Mouse (Mus musculus) embryonic facial prominence, embryonic 11.5 days (tissue): ENCODE data around the gene Aqp7. TPM values are rescaled to one million over a fixed set of nuclear protein-coding genes. Genes with fewer than 3 reads are reported as not detected.

Experiments used
- ATAC-seq: fragments of 200-750 bp; cut with Nextera tagmentation; replicated peaks from 2 replicates; pipeline ENCODE4 v1.8.0; 2017; ENCODE audit warnings: low read depth; ENCODE audit not compliant: insufficient number of reproducible peaks, low FRiP score, low TSS enrichment
- DNase-seq: peaks from one replicate; pipeline ENCODE4 v3.0.0-alpha.2; 2015; ENCODE audit warnings: low spot score
- H3K27ac ChIP-seq: fragments of 300-500 bp; sonication (generic); replicated peaks from 2 replicates; pipeline ENCODE4 v1.5.1; 2014; ENCODE audit warnings: mild to moderate bottlenecking, low read depth, low read length, control low read depth
- H3K27me3 ChIP-seq: fragments of 300-500 bp; sonication (generic); 2 replicates; pipeline ENCODE4 v1.6.1; 2014; ENCODE audit warnings: mild to moderate bottlenecking, low read length, moderate library complexity, mixed read lengths; ENCODE audit not compliant: control insufficient read depth, insufficient read depth
- H3K36me3 ChIP-seq: fragments of 300-500 bp; sonication (generic); replicated peaks from 2 replicates; pipeline ENCODE4 v1.6.1; 2014; ENCODE audit warnings: low read depth, mild to moderate bottlenecking, low read length, moderate library complexity, mixed read lengths; ENCODE audit not compliant: control insufficient read depth, insufficient read depth
- H3K4me1 ChIP-seq: fragments of 300-500 bp; sonication (generic); 2 replicates; pipeline ENCODE4 v1.6.1; 2014; ENCODE audit warnings: low read length, mixed read lengths; ENCODE audit not compliant: control insufficient read depth, insufficient read depth
- H3K4me2 ChIP-seq: fragments of 300-500 bp; sonication (generic); 2 replicates; pipeline ENCODE4 v1.6.1; 2014; ENCODE audit warnings: low read depth, mild to moderate bottlenecking, control low read depth, low read length, moderate library complexity
- H3K4me3 ChIP-seq: fragments of 300-500 bp; sonication (generic); 2 replicates; pipeline ENCODE4 v1.5.1; 2014; ENCODE audit warnings: low read depth, low read length, control low read depth
- H3K9ac ChIP-seq: fragments of 300-500 bp; sonication (generic); replicated peaks from 2 replicates; pipeline ENCODE4 v1.6.1; 2014; ENCODE audit warnings: mild to moderate bottlenecking, control low read depth, low read length
- H3K9me3 ChIP-seq: fragments of 300-500 bp; sonication (generic); replicated peaks from 2 replicates; pipeline ENCODE4 v1.6.1; 2016; ENCODE audit warnings: mild to moderate bottlenecking, low read length, inconsistent platforms, mixed read lengths; ENCODE audit not compliant: control insufficient read depth
- WGBS: fragments of 180-500 bp; shearing (Covaris S2); extraction: QIAGEN DNeasy Blood & Tissue Kit; methylation state at CpG from one replicate; pipeline ENCODE4 v1.1.7; 2014; 5-methylcytosine and 5-hydroxymethylcytosine counted together
- polyA plus RNA-seq: library from polyadenylated mRNA; unstranded; fragments of >200 nt; fragmentation: Nextera tagmentation; extraction: Ambion mirVana; gene quantifications from 2 replicates; pipeline ENCODE4 v1.2.1, GENCODE M21; 2014

Gene Aqp7
- polyA plus RNA-seq, 1 experiment from 2014 or later: not detected

DNA sequence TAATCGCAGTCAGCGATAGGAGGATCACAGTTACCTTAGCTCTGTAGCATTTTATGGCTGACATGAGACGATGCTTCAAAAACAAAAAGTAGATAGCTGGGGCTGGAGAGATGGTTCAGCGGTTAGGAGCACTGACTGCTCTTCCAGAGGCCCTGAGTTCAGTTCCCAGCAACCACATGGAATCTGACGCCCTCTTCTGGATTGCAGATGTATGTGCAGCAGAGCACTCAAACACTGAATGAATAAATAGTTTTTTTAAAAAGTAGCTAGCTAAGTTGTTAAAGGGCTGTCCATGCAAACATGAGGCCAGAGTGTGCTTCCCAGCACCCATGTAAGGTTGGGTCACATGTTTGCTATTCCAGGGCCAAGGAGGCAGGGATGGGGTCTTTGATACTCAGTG lies 26.8 kb downstream of the Aqp7 start:
- no peaks in the 10 kb centered on the region for H3K36me3 ChIP-seq
- ATAC-seq (no peak), DNase-seq (no peak)
- WGBS: 91% methylated on average over 5 of the region's 5 CpGs
- no peak overlapping the region for H3K9ac ChIP-seq
- H3K27me3 ChIP-seq: no peaks in the 10 kb centered on the region
- H3K27ac ChIP-seq: no peak overlapping the region
- H3K4me2 ChIP-seq: no peak overlapping the region
- no peaks in the 10 kb centered on the region for H3K4me1 ChIP-seq
- H3K9me3 ChIP-seq: no peaks in the 10 kb centered on the region
- no peak overlapping the region for H3K4me3 ChIP-seq

GRCm38 (mm10) chr4:41015798-41016197 lies 32.1 kb downstream of the Aqp7 start:
- Histone ChIP-seq H3K27ac (no peak overlapping the region), H3K9ac (no peak overlapping the region), H3K4me3 (no peak overlapping the region), H3K27me3 (no peaks in the 10 kb centered on the region), H3K36me3 (peaks cover 9% of the 10 kb centered on the region), H3K9me3 (no peaks in the 10 kb centered on the region), H3K4me1 (no peaks in the 10 kb centered on the region), H3K4me2 (no peak overlapping the region)
- ATAC-seq (no peak), DNase-seq (no peak)
- WGBS: 93% methylated on average over 5 of the region's 5 CpGs

- ATAC-seq (no peak), DNase-seq (no peak)
- H3K27ac ChIP-seq: no peak overlapping the region
- H3K9me3 ChIP-seq: no peaks in the 10 kb centered on the region
- no peaks in the 10 kb centered on the region for H3K4me1 ChIP-seq
- H3K9ac ChIP-seq: no peak overlapping the region
- WGBS: 93% methylated on average over 3 of the region's 3 CpGs
- H3K4me2 ChIP-seq: no peak overlapping the region
- H3K27me3 ChIP-seq: no peaks in the 10 kb centered on the region
- peaks cover 9% of the 10 kb centered on the region for H3K36me3 ChIP-seq
- no peak overlapping the region for H3K4me3 ChIP-seq
Observed at GRCm38 (mm10) chr4:41013351-41013750, 34.6 kb downstream of the Aqp7 start.

DNA sequence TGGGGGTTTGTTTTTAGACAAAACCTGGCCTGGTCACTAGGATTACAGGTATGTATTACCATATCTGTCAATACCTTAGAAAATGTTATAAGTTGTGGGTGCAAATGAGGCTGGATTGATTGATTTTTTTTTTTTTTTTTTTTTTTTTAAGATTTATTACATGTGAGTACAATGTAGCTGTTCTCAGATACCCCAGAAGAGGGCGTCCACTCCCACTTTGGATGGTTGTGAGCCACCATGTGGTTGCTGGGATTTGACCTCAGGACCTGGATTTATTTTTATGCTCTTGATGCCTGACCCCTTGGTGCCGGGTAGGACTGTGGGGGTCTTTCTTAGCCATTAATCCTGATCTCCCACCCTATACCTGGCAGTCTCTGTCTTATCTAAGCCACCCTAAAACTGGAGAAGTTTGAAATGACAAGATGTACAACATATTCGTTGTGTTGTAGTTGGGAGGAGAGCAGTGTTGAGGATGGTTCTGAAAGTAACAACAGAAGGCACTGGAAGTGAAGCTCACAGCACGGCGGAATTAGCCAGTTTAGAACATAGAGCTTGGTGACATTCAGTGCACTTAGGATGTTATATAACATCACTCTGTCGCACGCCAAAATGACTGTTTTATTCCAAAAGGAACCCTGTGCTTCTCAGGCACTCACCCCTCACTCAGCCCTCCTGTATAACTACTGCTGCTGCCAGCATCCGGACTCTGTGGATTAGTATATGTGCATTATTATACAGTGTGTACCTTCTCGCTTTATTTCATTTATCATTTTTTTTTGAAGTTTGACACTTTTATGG lies 46.9 kb downstream of the Aqp7 start:
- H3K4me3 ChIP-seq: no peak overlapping the region
- no peaks in the 10 kb centered on the region for H3K9me3 ChIP-seq
- no peak overlapping the region for H3K4me2 ChIP-seq
- no peak overlapping the region for H3K27ac ChIP-seq
- no peak for ATAC-seq
- H3K36me3 ChIP-seq: peaks cover 21% of the 10 kb centered on the region
- no peak for DNase-seq
- H3K27me3 ChIP-seq: no peaks in the 10 kb centered on the region
- WGBS: 89% methylated on average over 9 of the region's 9 CpGs
- no peaks in the 10 kb centered on the region for H3K4me1 ChIP-seq
- no peak overlapping the region for H3K9ac ChIP-seq

DNA sequence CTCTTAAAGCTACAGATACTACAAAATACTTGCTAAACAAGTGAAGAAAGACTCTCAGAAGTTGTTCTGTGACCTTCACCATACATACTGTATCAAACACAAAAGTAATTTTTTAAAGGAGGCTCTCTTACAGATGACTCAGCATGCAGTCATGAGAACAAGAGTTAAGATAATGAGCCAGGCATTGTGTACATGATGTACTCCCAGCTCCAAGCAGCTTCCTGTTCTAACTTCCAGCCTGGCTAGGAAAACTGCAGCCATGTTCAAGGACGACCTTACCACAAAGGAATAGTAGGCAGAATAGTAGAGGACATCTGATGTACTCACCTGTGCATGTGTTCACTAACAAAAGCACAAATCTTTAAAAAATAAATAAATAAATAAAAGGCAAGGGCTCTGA lies 47.7 kb downstream of the Aqp7 start:
- peaks cover 23% of the 10 kb centered on the region for H3K36me3 ChIP-seq
- no peak overlapping the region for H3K4me3 ChIP-seq
- no peaks in the 10 kb centered on the region for H3K4me1 ChIP-seq
- no peak overlapping the region for H3K27ac ChIP-seq
- ATAC-seq: no peak
- 86% methylated on average over 1 of the region's 1 CpGs for WGBS
- no peak overlapping the region for H3K4me2 ChIP-seq
- no peak for DNase-seq
- no peaks in the 10 kb centered on the region for H3K9me3 ChIP-seq
- H3K27me3 ChIP-seq: no peaks in the 10 kb centered on the region
- no peak overlapping the region for H3K9ac ChIP-seq

DNA sequence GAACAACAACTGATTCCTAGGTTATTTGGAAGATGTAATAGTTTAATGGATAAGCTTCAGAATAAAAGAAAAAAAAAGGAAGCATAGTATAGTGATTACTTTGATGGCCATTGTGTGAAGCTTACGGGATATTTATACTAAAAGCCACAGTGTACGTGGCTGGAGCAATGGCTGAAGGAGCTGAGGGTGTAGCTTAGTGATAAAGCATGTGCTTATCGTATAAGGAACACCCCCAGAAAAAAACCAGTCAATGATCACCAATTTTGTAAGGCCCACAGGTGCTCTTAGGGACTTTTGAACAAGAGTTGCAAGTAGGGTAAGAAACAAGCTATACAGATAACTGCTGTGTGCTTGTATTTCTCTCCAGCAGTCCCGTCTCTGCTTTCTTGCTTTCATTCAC lies 50.0 kb downstream of the Aqp7 start:
- H3K36me3 ChIP-seq: peaks cover 27% of the 10 kb centered on the region

GRCm38 (mm10) chr4:40996302-40996701 lies 51.6 kb downstream of the Aqp7 start:
- Histone ChIP-seq H3K4me1 (no peaks in the 10 kb centered on the region), H3K36me3 (peaks cover 23% of the 10 kb centered on the region), H3K4me3 (no peak overlapping the region), H3K4me2 (no peak overlapping the region), H3K27ac (no peak overlapping the region), H3K9ac (no peak overlapping the region), H3K27me3 (no peaks in the 10 kb centered on the region), H3K9me3 (no peaks in the 10 kb centered on the region)
- DNase-seq (no peak), ATAC-seq (no peak)
- WGBS: 94% methylated on average over 6 of the region's 6 CpGs

More for the DNA sequence above, 50.0 kb downstream of the Aqp7 start:
- H3K27me3 ChIP-seq: no peaks in the 10 kb centered on the region
- H3K9me3 ChIP-seq: no peaks in the 10 kb centered on the region
- H3K9ac ChIP-seq: no peak overlapping the region
- H3K4me1 ChIP-seq: no peaks in the 10 kb centered on the region
- WGBS: 91% methylated on average over 4 of the region's 4 CpGs
- ATAC-seq (no peak), DNase-seq (no peak)
- H3K27ac ChIP-seq: no peak overlapping the region
- H3K4me2 ChIP-seq: no peak overlapping the region
- H3K4me3 ChIP-seq: no peak overlapping the region

DNA sequence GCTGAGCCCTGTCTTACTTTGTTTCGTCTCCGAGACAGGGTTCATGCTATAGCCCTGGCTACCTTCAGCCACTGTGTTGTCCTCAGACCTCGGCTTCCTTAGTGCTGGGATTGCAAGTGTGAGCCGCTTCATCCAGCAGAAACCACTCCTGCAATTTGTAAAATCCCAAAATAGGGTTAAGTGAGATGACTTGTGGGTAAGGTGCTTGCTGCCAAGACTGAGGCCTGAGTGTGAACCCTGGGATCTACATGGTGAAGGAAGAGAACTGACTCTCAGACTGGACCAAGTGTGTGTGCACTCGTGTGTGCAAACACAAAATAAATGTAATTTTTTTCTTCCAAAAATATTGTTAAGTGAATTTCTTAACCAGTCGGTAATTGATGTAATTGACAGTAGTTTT lies 58.3 kb downstream of the Aqp7 start:
- H3K4me2 ChIP-seq: no peak overlapping the region
- no peak overlapping the region for H3K27ac ChIP-seq
- DNase-seq (no peak), ATAC-seq (no peak)
- peaks cover 9% of the 10 kb centered on the region for H3K36me3 ChIP-seq
- no peaks in the 10 kb centered on the region for H3K27me3 ChIP-seq
- H3K9me3 ChIP-seq: no peaks in the 10 kb centered on the region
- no peak overlapping the region for H3K9ac ChIP-seq
- WGBS: 89% methylated on average over 6 of the region's 6 CpGs
- H3K4me3 ChIP-seq: no peak overlapping the region
- H3K4me1 ChIP-seq: no peaks in the 10 kb centered on the region
